Mouse (Mus musculus) right cerebral cortex, postnatal 14 days (tissue): ENCODE data around the gene Pld1.
A peak's percentile ranks its signal among the peaks of the same experiment; 100 is the strongest.

Experiments
- DNase-seq: peaks from one replicate; pipeline ENCODE4 v3.0.0; 2022

The Pld1 gene

GRCm38 (mm10) chr3:28165598-28165997, 227.1 kb downstream of the Pld1 start:
- peak; percentile 48 for DNase-seq

- DNase-seq: no peak
These were observed 229.5 kb downstream of the Pld1 start for GRCm38 (mm10) chr3:28167796-28168505.

- DNase-seq: no peak
These were observed 232.6 kb downstream of the Pld1 start for GRCm38 (mm10) chr3:28170911-28171618.

GRCm38 (mm10) chr3:28175997-28176967, 237.8 kb downstream of the Pld1 start:
- DNase-seq: peak; percentile 78

- DNase-seq: no peak
These were observed 239.8 kb downstream of the Pld1 start for GRCm38 (mm10) chr3:28178333-28178732.
